Mouse (Mus musculus) ES-E14 (cell line): ENCODE measurements at regions not wholly inside any gene's neighbourhood (a gene's known extent, or its start where the extent isn't known, plus 50 kb on each side); places are given as distances from the start of the nearest gene placed in this dataset.

Experiments
- CHD2 ChIP-seq: IDR thresholded peaks from 2 replicates; pipeline ENCODE4 v1.6.1; 2014; ENCODE audit warnings: mild to moderate bottlenecking, low read depth, low read length, inconsistent platforms
- HCFC1 ChIP-seq: IDR thresholded peaks from 2 replicates; pipeline ENCODE4 v1.6.1; 2012; ENCODE audit warnings: low read length, inconsistent platforms, borderline replicate concordance; ENCODE audit not compliant: insufficient read depth
- ZC3H11A ChIP-seq: IDR thresholded peaks from 2 replicates; pipeline ENCODE4 v1.6.1; 2012; ENCODE audit warnings: low read depth, mild to moderate bottlenecking, inconsistent platforms, low read length, borderline replicate concordance
- ZNF384 ChIP-seq: IDR thresholded peaks from 2 replicates; pipeline ENCODE4 v1.6.1; 2012; ENCODE audit warnings: low read depth, low read length, inconsistent platforms

GRCm38 (mm10) chr8:126657546-126657945, 63.8 kb upstream of the Irf2bp2 start:
- TF ChIP-seq CHD2 (no peak), HCFC1 (no peak), ZNF384 (no peak), ZC3H11A (no peak)
